Mouse (Mus musculus): ENCODE results near the gene Stra6l.

- no peak for TF ChIP-seq CTCF (IDR thresholded peaks at IDR 0.05; ENCODE audit: extremely low read depth, insufficient read depth, insufficient read length, insufficient replicate concordance)
- TF ChIP-seq POLR2A (IDR thresholded peaks at IDR 0.05; ENCODE audit: low read depth, low read length): no peak
These were observed 5.2 kb downstream of the Stra6l start for GRCm38 (mm10) chr4:45853496-45854246.
